Mouse (Mus musculus) cerebellum, adult 2 months (tissue): ENCODE measurements around the gene Hist1h1d. TPM values are rescaled to one million over a fixed set of nuclear protein-coding genes. Genes with fewer than 3 reads are reported as not detected.
A peak's percentile ranks its signal among the peaks of the same experiment; 100 is the strongest.
"Not testable (repeated sequence)": the region's sequence is repeated elsewhere in the genome, so short reads cannot be mapped to it uniquely, and the experiment has no call there.

ENCODE experiments used
- DNase-seq, 2 experiments: peaks; one replicate each; pipeline ENCODE4 v3.0.0; 2021
- H3K27ac ChIP-seq: fragments of 200-500 bp; 2 replicates; pipeline ENCODE4 v1.5.1; 2012; ENCODE audit warnings: low read length, control low read depth, inconsistent platforms; ENCODE audit not compliant: insufficient read depth
- H3K27me3 ChIP-seq: fragments of 200-500 bp; 2 replicates; pipeline ENCODE4 v1.6.1; 2012; ENCODE audit warnings: inconsistent platforms, mild to moderate bottlenecking, low read length, moderate library complexity; ENCODE audit not compliant: control insufficient read depth, insufficient read depth
- H3K4me1 ChIP-seq: fragments of 200-500 bp; 2 replicates; pipeline ENCODE4 v1.6.1; 2011; ENCODE audit warnings: low read length; ENCODE audit not compliant: control insufficient read depth, insufficient read depth
- H3K4me3 ChIP-seq: fragments of 200-500 bp; replicated peaks from 2 replicates; pipeline ENCODE3; 2011; ENCODE audit warnings: mild to moderate bottlenecking, low read depth, low read length, control low read depth; ENCODE audit not compliant: insufficient read depth
- CTCF ChIP-seq: fragments of 200-500 bp; IDR thresholded peaks from 2 replicates; pipeline ENCODE4 v1.5.1; 2011; ENCODE audit warnings: low read depth, mild to moderate bottlenecking, control low read depth, low read length, moderate library complexity, borderline replicate concordance; ENCODE audit not compliant: insufficient read depth
- POLR2A ChIP-seq: fragments of 200-500 bp; IDR thresholded peaks from 2 replicates; pipeline ENCODE4 v1.6.1; 2011; ENCODE audit warnings: low read length, control low read depth, borderline replicate concordance; ENCODE audit not compliant: insufficient read depth
- WGBS: fragments of 180-500 bp; shearing (Covaris S2); methylation state at CpG from one replicate; pipeline ENCODE4 v1.1.7; 2018; 5-methylcytosine and 5-hydroxymethylcytosine counted together
- polyA plus RNA-seq: library from polyadenylated mRNA; depleted of rRNA; stranded (reverse); fragments of >200 nt; gene quantifications from 2 replicates; pipeline ENCODE4 v1.2.3, GENCODE M21; 2012

Hist1h1d gene
- polyA plus RNA-seq, 1 experiment = 0.05 TPM

- Histone ChIP-seq H3K27ac (no peak overlapping the region), H3K27me3 (no peaks in the 10 kb centered on the region), H3K4me1 (no peaks in the 10 kb centered on the region), H3K4me3 (peak overlapping the region; percentile 91)
- peak; percentile 54 to 63 for DNase-seq
- WGBS = under 1% methylated on average over 21 of the region's 21 CpGs
- TF ChIP-seq POLR2A (no peak), CTCF (no peak)
Measured at GRCm38 (mm10) chr13:23585029-23585441, 32.0 kb downstream of the Hist1h1d start.

DNA sequence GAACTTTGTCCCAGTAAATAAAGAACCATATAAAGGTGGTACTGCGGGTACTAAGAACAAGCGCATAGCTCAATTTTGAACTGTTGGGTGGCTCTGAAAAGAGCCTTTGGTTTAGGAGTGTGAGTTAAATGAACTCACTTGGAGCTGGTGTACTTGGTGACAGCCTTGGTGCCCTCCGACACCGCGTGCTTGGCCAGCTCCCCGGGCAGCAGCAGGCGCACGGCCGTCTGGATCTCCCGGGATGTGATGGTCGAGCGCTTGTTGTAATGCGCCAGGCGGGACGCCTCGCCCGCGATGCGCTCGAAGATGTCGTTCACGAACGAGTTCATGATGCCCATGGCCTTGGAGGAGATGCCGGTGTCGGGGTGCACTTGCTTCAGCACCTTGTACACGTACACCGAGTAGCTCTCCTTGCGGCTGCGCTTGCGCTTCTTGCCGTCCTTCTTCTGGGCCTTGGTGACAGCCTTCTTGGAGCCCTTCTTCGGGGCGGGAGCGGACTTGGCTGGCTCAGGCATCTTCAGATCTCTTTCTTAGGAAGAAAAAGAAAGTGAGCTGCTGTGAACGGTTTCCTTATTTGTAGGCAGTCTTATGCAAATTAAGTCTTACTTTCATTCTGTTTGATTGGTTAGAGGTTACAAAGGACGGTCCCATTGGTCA, 32.5 kb downstream of the Hist1h1d start:
- not testable (repeated sequence) for H3K4me1 ChIP-seq, H3K27me3 ChIP-seq
- H3K27ac ChIP-seq = peak overlapping the region; percentile 76; the same call in 1 of the 2 replicates
- peak overlapping the region; percentile 91 for H3K4me3 ChIP-seq
- WGBS = under 1% methylated on average over 34 of the region's 36 CpGs
- peak; percentile 47; the same call in 1 of the 2 replicates for TF ChIP-seq POLR2A
- DNase-seq = peak; percentile 76 to 81

GRCm38 (mm10) chr13:23586099-23586939, 33.3 kb downstream of the Hist1h1d start:
- H3K4me1 ChIP-seq = no peaks in the 10 kb centered on the region
- TF ChIP-seq POLR2A (no peak), CTCF (no peak)
- no peak overlapping the region for H3K27ac ChIP-seq
- H3K27me3 ChIP-seq = no peaks in the 10 kb centered on the region
- H3K4me3 ChIP-seq = peak overlapping the region; percentile 60
- DNase-seq = no peak
- 2% methylated on average over 22 of the region's 22 CpGs for WGBS

- WGBS = 14% methylated on average over 1 of the region's 1 CpGs
- no peaks in the 10 kb centered on the region for H3K27me3 ChIP-seq
- no peak overlapping the region for H3K27ac ChIP-seq
- no peaks in the 10 kb centered on the region for H3K4me1 ChIP-seq
- TF ChIP-seq POLR2A (no peak), CTCF (no peak)
- no peak overlapping the region for H3K4me3 ChIP-seq
- DNase-seq = no peak
Measured at GRCm38 (mm10) chr13:23586940-23587225, 33.8 kb downstream of the Hist1h1d start.

GRCm38 (mm10) chr13:23591206-23591605, 38.1 kb downstream of the Hist1h1d start:
- H3K4me3 ChIP-seq = no peak overlapping the region
- H3K27me3 ChIP-seq = no peaks in the 10 kb centered on the region
- H3K27ac ChIP-seq = no peak overlapping the region
- TF ChIP-seq POLR2A (no peak), CTCF (no peak)
- 97% methylated on average over 7 of the region's 7 CpGs for WGBS
- peaks cover 2% of the 10 kb centered on the region; the same call in 1 of the 2 replicates for H3K4me1 ChIP-seq
- DNase-seq = no peak

DNA sequence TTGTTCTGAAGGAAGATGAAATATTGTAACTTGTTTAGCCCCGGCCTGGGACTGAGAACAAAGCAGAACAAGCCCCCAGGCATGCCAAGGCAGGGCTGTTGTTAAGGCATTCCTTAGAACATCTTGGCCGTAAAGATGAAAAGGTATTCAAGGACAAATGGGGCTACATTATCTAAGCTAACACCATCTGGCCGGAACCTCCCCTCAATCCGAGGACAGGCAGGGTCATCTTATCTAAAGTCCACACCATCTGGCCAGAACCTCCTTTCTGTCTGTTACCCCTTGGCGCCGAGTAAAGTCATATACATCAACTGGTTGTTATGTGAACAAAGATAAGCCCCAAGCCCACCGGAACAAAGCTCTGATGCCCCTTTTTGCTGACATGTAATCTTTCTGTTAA, 38.8 kb downstream of the Hist1h1d start:
- DNase-seq, H3K27me3 ChIP-seq, H3K27ac ChIP-seq, H3K4me3 ChIP-seq, H3K4me1 ChIP-seq: not testable (repeated sequence)
- WGBS = 88% methylated on average over 7 of the region's 7 CpGs

DNA sequence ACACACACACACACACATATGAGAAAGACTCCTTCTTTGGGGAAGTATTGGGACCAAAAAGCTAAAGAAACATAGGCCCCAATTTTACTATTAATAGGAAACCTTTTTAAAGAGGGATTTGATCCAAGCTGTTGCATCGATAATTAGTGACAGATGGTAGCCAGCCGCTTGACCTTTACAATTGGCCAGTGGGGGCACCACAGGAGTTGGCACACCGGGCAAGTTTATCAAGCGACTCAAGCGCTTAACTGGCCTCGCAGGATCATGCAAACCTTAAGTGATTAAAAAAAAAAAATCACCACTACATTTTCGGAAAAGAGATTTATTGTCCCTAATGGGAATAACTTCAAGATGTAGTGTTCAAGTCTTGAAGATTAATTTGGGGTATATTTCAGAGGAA, 39.6 kb downstream of the Hist1h1d start:
- Histone ChIP-seq H3K4me1 (peaks cover 2% of the 10 kb centered on the region; the same call in 1 of the 2 replicates), H3K27ac (no peak overlapping the region), H3K4me3 (no peak overlapping the region), H3K27me3 (no peaks in the 10 kb centered on the region)
- WGBS = 13% methylated on average over 7 of the region's 7 CpGs
- peak; percentile 69 to 79 for DNase-seq
- TF ChIP-seq POLR2A = no peak
- TF ChIP-seq CTCF = no peak

GRCm38 (mm10) chr13:23593051-23593770, 40.1 kb downstream of the Hist1h1d start:
- WGBS = 65% methylated on average over 5 of the region's 5 CpGs

More at GRCm38 (mm10) chr13:23593051-23593770, 40.1 kb downstream of the Hist1h1d start:
- H3K4me1 ChIP-seq = peaks cover 2% of the 10 kb centered on the region; the same call in 1 of the 2 replicates
- H3K4me3 ChIP-seq = no peak overlapping the region
- no peak overlapping the region for H3K27ac ChIP-seq
- no peaks in the 10 kb centered on the region for H3K27me3 ChIP-seq
- TF ChIP-seq CTCF (no peak), POLR2A (no peak)
- DNase-seq = no peak
